Mouse (Mus musculus): ENCODE results near the gene Rai2.

DNA sequence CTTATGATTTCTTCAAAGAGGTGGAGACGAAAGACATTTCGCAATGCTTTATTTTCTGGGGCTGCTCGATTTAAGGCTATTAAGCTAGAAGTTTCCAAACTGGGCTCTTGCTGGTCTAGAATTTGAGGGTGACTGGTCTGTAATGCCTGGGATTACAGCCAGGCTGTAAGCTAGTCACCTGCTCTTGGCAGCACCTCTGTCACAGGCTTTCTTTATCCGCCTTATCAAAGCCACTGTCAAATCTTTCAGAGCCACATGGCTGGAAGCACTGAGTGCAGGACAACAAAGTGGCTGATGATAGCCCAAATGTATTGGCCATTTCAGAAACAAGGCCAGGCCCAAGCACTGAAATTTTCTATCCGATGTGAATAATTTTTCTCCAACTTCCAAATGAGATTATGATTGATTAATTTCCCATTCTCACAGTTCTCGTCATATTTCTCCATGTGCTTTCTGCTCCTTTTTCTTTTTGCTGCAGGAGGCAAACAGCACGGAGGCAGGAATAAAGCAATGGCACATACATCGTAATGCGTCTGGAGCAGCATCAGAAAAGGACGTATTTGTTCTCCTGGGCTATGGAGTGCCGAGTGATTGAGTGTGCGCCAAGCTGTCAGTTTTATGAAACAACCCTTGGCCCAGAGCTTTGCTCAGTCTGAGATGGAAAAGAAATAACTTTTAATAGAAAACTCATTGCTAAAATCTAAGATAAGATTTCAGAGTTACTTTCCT, 16.9 kb downstream of the Rai2 start:
- TF ChIP-seq EP300 (IDR thresholded peaks at IDR 0.05; ENCODE audit: low read depth): no peak
- TF ChIP-seq CTCF (IDR thresholded peaks at IDR 0.05; ENCODE audit: low read depth): no peak

Data from heart, postnatal 0 days (tissue).